Mouse (Mus musculus) testis, adult 2 months (tissue): ENCODE data around the gene Ttll12.

Experiments used
- CTCF ChIP-seq: fragments of 200-500 bp; IDR thresholded peaks from 2 replicates; pipeline ENCODE4 v1.5.1; 2012; ENCODE audit warnings: low read depth, mild to moderate bottlenecking, inconsistent platforms, low read length, moderate library complexity; ENCODE audit not compliant: control insufficient read depth, insufficient read depth, insufficient replicate concordance
- POLR2A ChIP-seq: fragments of 200-500 bp; IDR thresholded peaks from 2 replicates; pipeline ENCODE4 v1.6.1; 2012; ENCODE audit warnings: low read depth, mild to moderate bottlenecking, inconsistent platforms, low read length, moderate library complexity; ENCODE audit not compliant: control insufficient read depth

DNA sequence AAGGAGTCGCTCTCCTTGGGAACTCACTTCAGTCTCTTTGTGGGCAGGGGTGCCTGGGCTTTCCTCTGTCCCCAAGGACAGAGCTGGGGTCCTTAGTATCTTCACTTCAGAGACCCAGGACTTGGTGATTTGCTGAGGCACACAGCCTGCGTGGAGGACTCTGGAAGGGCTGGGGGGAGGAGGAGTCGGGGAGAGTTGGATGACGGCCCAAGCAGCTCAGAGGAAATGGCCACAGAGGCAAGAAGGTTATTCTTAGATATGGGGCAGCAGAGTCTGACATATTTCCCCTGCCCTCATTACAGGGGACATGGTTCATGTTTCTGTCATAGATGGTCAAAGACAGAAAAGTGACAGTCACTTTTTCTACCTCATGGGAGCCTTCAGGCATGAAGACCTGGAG lies 55.1 kb downstream of the Ttll12 start:
- TF ChIP-seq POLR2A (no peak), CTCF (no peak)
